Mouse (Mus musculus): ENCODE data around the gene Tsc22d2.

DNA sequence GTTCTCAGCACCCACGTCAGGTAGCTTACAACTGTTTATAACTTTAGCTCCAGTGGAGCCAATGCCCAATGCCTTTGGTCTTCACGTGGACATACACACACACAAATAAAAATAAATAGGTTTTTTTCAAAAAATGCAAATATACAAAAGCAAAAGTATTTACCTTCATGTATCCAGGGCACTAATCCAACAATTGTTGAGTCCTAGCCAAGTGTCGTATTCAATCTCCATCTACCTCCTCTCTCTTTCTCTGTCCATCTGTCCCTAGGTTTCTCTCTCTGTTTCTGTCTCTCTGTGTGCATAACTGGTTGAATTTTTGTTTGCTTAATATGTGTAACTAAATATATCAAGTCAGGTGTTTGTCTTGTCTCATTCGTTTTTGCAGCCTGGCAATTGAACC is 25.8 kb upstream of the Tsc22d2 start:
- TF ChIP-seq CTCF (IDR thresholded peaks at IDR 0.05) (no peak), EP300 (IDR thresholded peaks at IDR 0.05; ENCODE audit: insufficient read depth, low read depth, low read length) (no peak), POLR2A (IDR thresholded peaks at IDR 0.05; ENCODE audit: insufficient read depth, low read depth, low read length) (no peak)
